Mouse (Mus musculus): ENCODE results near the gene Polr1b. TPM values are rescaled to one million over a fixed set of nuclear protein-coding genes. Genes with fewer than 3 reads are reported as not detected.

Gene Polr1b
- total RNA-seq, 2 experiments from 2014 or later: 10.2 to 10.9 TPM

DNA sequence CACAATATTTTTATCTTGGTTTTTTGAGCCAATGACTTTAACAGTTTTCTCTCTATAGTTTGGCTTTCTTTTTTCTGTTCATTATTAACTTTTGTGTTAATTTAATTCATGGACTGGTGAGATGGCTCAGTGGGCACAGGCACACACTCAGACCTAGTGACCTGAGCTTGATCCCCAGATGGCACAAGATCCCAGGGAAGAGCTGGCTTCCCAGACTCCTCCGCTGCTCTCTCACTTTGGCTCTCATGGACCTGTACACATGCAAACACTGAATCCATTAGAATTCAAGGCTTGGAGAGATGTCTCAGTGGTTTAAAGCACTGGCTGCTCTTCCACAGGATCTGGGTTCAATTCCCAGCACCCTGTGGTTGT lies 15.6 kb downstream of the Polr1b start:
- DNase-seq: no peak

DNA sequence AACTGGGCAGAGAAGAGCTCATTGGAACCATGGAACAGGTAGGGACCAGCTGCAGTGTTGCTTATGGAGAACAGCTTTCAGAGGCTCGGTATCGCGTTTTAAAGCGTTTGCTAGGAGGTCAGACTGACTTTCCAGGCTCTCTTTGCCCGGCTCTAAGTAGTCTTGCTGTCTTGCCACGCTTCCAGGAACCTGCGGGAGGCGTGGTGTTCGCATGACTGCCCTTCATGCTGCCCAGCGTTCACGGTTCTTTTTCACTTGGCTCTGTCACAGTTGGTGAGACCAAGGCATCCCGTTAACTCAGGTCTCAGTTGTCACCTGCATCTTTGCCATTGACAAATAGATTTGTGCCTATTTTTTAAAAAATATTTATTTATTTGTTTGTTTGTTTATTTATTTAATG lies 17.3 kb downstream of the Polr1b start:
- DNase-seq: no peak

DNA sequence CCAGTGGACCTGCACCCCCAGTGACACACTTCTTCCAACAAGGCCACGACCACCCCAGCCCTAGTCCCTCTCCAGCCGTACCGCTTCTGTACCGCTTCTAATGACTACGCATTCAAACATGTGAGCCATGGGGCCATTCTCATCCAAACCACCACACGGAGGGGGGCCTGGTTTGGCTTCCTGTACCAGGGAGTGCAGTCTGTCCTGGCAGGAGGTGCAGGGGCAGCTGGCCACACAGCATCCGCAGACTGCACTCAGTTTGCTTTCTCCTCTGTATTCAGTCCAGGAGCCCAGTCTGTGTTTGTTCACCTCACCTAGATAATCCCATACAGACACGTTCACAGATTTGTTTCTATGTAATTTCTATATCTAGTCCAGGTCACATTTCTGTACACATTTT lies 21.2 kb downstream of the Polr1b start:
- DNase-seq: no peak

DNA sequence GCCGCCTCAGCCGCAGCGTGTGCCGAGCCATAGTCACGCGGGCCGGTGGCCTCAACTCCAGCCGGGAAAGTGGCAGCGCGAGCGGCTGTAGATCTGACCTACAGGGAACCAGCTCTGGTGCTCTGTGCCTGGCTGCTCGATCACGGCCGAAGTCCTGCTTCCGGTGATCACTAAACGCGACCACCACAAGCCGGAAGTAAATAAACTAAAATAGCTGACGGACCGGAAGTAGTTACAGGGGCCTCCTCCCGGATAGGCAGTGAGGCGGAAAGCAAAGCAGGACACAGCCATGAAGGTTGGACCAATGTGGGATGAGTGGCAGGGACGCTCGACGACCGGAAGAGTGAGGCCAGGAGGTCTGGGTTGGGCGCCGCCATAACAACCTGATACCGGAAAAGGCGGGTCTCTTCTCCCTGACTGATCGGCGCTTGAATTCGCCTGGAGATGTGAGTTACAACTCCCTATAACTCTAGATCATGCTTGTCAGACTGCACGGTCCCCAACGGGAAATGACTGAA lies 28.7 kb downstream of the Polr1b start, which contains the start of gene Chchd5:
Gene Chchd5 (plus strand): TSS at position 289 of the 518 bp plus-strand sequence.
- peak; percentile 92 to 98 for DNase-seq

DNA sequence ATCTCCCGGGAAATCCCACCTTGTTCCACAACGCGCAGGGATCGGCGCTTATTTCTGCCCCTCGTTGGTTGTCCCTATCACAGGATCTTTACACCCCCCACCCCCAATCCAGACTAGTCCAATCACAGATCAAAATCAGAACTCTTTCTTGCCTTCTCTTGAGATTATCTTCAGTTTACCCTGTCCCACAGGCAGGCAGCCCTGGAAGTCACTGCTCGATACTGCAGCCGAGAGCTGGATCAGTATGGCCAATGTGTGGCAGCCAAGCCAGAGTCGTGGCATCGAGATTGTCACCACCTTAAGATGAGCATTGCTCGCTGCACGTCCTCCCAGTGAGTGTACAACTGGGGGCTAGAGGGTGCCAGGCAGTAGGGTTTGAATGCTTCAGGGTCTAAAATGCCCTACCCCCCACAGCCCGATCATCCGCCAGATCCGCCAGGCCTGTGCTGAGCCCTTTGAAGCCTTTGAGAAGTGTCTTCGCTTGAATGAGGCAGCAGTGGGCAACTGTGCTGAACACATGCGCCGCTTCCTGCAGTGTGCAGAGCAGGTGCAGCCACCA lies 29.3 kb downstream of the Polr1b start:
- peak in 1 of 2 experiments; percentile 4 for DNase-seq

DNA sequence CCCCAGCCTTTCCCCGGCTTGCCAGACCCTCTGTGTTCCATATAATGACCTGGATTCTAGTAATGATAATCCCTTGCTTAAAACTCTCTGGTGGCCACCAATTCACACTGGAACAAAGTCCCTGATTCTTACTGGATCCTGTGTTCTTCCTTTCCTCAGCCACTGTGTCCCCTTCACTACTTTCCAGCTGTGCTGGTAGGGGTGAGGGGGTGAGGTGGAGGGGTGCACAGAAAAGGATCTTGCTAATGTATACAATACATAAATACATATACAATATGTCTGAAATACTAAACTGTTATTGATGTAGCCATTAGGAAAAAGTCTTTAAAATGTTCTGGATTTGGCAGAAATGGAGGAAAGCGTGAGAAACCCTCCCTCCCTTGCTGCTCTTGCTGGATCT lies 30.0 kb downstream of the Polr1b start:
- no peak for DNase-seq

DNA sequence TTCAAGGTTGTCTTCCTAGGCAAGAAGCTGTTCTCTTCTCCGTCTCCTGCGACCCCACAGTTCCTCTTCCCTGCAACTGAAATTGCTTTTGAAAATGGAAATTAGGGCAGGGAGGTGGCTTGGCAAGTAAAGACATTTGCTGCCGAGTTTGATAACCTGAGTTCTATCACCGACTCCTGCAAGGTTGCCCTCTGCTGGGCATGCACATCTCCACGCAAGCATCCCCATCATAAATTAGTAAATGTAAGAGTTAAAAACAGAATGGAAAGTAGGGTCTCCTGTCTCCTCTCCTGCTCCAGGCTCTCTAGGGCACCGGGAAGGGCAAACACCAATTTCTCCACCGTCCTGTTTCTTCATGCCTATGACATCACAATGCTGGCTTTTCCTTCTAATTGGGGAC lies 31.4 kb downstream of the Polr1b start:
- DNase-seq: no peak

DNA sequence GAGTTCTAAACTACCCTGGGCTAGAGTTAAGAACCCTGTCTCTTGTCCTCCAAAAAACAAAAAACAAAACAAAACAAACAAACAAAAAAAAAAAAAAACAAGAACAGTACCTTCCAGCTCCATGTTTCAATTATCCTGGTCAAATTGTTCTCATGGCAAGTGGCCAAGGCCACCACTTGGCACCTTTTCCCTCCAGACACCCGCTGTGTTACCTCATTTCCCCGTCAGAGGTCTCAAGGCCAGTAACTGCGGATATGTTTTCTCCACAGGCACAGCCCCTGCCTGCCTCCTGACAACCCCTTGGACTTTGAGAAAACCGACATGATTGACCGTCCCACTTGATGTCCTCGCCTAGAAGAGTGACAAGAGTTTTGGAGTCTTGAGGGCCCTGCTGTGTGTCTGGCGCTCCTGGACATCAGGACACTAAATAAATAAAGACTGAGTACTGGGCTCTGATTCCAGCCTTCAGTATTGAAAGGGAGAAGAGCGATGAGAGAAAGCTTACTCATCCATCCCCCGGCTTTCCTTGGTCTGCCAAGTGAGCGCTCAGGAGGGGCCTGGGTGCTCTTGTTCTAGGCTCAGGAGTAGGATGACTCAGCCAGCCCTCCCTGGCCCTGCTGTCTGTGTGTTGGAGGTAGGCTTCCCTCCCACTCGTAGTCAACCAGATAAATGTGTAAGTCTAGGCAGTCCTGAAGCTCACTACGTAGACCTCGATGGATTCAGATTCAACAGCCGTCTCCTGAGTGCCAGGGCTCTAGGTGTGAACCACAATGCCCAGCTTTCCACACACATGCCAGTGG lies 32.4 kb downstream of the Polr1b start:
- peak in 1 of 2 experiments; percentile 7 for DNase-seq

DNA sequence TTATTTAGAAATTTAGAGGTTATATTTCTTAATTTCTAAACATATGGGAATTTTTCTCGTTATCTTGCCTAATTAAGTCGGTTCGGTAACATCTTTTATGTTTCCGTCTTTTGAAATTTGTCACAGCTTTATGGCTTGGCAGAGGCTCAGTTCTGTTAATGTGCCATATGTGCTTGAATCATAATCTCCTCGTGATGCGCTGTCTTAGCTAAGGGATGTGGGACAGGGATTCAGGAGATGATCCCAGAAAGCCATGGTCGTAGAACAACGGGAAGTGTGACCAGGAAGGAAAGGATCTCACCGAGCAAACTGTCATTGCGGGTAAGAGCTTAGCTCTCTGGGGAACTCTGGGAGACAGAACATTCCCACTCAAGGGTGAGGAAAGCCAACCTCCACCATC lies 39.1 kb downstream of the Polr1b start:
- DNase-seq: no peak

DNA sequence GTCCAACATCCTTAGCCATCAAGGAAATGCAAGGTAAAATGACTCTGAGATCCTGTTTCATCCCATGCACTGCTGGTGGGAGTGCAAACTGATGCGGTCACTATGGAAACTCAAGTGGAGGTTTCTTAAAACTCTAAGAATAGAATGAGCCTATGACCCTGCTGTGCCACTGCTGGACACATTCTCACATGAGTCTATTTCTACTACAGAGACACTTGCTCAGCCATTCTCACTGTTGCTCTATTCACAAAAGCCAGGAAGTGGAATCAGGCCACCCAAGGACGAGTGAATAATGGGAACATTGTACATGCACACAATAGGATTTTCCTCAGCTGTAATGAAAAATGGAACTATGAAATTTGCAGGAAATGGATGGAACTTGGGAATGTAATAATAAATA lies 48.0 kb downstream of the Polr1b start:
- no peak for DNase-seq

DNA sequence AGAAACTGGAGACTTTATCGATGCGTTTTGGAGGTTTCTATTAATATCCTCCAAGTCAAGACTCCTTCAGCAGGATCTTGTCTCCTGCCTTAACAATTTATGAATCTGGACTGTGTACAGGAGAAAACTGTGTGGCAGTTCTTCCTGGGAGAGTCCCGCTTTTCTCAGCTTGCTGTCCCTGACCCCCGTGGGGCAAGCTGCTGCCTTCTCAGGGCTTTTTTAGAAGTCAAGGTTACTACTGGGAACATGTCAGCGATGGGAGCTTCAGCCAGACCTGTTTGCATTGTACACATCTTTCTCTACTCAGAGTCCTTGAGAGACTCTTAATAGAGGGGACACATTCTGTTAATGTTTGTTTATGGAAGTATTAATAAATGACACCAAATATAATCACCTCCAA lies 49.6 kb downstream of the Polr1b start:
- DNase-seq: no peak

DNA sequence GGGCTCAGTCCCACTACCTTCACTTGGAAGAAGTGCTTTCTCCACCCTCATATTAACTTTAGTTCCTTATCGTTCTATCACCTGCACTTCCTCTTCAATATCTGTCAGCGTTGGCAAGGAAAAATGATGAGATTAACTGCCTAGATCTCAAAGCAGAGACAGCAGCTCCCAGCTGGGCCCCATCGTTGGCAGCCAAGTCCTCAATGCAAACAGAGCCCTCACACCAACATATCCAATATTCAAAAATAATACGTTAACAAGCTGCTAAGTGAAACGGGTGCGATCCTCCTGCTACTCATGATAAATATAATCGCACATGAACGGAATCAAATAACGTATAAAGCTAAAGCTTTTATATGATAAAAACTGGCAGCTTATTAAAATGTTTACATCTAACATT lies 50.3 kb downstream of the Polr1b start:
- no peak for DNase-seq

DNA sequence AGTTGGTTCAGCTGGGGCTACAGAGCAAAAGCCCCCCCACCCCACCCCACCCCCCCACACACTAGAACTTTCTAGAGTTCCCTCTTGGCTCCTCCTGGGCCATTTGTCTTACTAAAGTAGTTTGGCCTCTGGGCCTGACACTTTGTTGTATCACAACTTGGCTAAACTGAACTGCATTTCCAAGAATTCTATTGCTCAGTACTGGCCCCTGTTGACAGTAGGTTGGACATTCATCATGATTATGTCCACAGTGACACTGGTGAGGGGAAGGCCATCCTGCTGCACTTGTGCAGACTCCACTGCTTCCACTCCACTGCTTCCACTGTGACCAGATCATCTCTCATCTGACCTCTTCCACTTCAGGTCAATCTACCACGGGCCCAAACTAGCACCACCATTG lies 52.0 kb downstream of the Polr1b start:
- no peak for DNase-seq

DNA sequence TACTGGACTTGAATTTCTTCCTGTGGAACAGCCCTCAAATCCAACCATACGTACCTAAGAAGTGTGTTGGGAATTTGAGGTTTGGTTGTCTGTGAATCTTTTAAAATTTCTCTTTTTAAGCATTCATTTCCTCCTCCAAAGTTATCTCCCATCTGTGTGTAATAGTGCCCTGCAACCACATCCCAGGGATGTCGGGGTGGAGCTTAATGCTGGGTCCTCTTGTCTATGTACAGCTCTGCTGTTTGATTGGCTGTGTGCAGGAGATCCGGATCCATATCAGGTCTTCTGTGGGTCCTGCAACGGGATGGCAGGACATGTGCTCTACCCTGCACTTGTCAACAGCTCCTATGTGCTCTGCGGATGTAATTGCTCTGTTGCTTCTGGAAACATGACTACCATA lies 64.0 kb downstream of the Polr1b start:
- DNase-seq: no peak

DNA sequence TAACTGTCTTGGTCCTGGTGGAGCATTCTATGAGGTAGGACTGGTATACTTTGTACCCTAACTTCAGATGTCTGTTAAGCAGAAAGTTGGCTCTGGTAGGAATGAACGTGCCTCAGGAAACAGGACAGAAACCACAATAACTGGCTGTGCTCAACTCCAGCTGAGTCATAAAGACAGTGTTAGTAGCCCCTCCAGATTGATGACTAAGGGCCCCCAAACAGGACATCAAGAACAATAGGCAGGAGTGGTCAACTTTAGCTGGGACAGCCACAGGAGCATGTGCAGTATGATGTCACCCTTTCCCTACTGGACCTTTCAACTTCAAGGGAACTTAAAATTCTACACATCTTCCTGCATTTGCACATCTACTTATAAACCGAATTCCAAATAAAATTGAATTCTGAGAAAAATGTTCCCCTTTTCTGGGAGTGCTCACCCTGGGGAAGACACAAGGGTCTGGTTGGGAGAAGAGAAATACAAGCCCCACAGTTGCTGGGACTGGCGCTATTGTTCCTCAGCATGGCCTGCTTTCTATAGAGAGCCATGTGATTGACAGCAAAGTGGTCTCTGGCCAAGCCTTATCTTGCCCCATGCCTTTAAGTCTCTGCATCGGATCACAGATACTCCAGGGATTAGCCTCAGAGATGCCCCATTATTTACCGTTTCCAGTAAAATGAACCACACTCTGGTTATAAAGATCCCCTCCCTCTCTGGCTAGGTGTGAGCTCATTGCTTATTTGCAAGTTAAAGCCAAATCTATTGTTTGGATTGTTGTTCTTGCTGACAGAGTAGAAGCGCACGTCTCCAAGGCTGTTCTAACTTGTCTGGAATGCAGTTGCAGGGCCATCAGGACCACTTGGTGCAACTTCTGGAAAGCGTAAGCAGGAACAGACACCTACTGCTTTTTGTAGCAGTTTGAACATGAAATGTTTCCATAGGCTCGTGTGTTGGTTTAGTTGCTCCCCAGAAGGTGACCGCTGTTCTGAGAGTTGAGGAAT lies 66.0 kb downstream of the Polr1b start:
- DNase-seq: peak in 1 of 2 experiments; percentile 33

DNA sequence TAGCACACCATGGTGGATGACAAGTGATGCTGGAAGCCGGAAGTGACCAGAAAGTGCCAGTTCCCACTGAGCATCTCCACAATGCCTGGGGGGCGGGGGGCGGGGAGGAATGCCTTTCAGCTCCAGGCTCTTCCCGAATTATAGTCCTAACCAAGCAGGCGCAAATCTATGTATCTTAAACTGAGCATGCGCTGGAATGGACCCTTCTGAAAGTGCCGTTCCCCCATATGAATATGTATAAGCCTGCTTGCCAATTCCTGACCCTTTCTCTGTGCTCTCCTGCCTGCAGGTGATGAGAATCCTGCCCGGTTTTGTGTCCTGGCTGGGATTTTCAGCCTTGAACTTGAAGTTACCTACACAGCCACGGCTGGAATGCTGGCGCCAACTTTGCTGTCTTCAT lies 72.6 kb downstream of the Polr1b start:
- DNase-seq: no peak

DNA sequence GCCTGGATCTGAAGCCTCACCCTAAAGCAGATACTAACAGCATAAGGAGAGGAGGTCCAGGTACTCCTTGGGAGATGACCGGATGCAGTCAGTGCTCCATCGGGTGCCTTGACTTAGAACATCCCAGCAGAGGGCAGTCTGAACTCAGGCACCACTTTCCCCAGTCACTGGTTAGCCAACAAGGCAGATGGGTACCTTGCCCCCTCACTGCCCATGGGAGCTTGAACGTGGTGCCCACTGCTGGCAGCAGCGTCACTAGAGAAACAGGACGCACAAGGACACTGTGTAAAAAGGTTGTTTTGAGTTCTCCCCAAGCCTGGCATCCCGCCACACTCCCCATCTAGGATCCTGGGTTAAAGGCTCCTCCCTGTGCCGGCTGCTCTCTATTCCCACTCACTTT lies 73.7 kb downstream of the Polr1b start:
- DNase-seq: peak; percentile 64 to 73

DNA sequence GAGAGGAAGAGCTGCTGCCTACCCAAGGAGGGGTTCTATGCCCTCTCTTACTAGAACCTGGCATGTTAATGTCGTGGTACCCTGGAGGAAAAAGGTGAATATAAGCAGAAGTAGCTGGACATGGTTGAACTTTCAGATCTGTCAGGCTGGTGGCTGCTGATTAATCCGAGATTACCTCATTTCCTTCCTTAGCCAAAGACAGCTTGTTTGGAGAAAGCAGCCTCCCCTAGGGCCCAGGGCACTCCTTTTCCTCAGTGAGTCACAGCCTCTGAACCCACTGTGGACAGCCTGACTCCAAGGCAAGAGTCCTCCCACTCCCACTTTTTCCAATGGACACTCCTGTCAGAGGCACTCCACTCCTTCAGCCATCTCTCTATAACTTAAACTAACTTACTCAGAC lies 74.8 kb downstream of the Polr1b start:
- peak in 1 of 2 experiments; percentile 52 for DNase-seq
